Mouse (Mus musculus): ENCODE data around the gene Npcd.

DNA sequence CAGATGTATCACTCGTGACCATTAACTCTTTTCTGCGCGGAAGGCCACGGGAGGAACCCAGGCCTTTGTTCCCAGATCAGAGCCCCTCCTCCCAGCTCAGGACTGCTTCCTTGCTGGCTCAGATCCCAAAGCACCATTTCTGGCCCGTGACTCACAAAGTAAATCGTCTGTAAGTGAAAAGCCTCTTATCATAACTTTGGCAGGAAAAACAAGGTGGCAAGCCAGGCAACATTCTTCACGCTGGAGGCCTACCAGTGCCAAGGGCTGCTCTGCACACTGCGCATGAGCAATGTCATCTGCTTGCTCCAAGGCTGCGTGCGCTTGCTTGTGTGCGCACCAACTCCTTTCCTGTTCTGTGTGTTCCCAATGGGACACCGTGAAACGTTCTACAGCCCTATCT, 45.3 kb upstream of the Npcd start:
- TF ChIP-seq CTCF (IDR thresholded peaks at IDR 0.05; ENCODE audit: extremely low read depth, insufficient read depth, low read length) (no peak), POLR2A (IDR thresholded peaks at IDR 0.05; ENCODE audit: extremely low read depth, insufficient read depth, low read length) (peak; percentile 33; the same call in 1 of the 2 replicates)

All from cortical plate, adult 2 months (tissue).